Mouse (Mus musculus) liver (tissue): ENCODE results near the gene Pltp.
"Not testable (repeated sequence)": the region's sequence is repeated elsewhere in the genome, so short reads cannot be mapped to it uniquely, and the experiment has no call there.

Experiments used
- DNase-seq: peaks from one replicate; pipeline ENCODE4 v3.0.0-alpha.2; 2020; ENCODE audit warnings: mixed read lengths

Pltp gene

DNA sequence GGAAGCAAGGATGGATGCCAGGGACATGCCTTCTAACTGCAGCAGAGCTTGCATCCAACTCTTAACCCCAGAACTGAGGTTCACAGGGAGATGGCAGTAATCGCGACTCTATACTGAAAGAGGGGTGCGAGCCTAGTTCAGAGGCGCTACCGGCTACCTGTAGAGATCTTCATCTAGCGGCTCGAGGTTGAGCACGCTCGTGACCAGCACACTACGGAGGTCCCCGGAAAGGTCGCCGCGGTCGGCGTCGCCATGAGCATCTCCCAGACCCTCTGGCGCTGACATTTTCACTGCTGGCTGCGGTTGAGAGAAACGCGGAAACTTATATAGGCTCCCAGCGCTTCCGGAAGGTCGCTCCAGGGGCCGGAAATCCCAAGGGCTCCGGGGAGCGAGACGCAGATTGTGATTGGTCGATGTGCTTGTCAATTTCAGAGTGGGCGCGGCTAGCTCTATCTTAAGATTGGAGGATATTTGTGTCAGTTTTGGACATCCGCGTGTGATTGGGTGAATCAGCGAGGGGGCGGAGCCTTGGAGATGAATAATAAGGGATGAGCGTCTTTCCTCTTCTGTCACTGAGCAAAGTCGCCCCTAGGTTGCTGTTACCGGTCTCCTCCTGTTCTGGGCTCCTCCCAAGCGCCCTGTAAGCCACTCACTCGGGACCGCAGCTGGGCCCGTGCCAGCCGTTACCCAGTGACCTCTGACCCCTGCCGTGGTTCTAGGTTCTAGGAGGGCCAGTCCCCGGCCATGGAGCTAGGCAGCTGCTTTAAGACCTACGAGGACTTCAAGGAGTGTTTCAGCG lies 52.8 kb downstream of the Pltp start, which contains the start of the genes Acot8 and Zswim3:
Acot8 (minus strand) TSS at position 350 of the 799 bp plus-strand sequence.
Zswim3 (plus strand) TSS at position 566 of the 799 bp plus-strand sequence.
- peak; percentile 97 for DNase-seq

DNA sequence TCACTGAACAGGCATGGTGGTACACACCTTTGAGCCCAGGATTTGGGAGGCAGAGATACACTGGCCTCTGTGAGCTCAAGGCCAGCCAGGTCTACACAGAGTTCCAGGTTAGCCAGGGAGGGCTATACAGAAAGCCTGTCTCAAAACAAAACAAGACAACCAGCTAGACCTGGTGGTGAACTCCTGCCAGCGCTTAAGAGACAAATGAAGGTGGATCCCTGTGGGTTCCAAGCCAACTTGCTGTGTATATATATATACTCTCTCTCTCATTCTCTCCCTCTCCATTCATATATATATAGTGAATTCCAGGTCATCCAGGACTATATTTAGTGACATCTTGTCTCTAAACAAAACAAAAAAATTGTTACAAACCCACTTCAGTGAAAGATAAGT lies 53.6 kb downstream of the Pltp start:
- no peak for DNase-seq

DNA sequence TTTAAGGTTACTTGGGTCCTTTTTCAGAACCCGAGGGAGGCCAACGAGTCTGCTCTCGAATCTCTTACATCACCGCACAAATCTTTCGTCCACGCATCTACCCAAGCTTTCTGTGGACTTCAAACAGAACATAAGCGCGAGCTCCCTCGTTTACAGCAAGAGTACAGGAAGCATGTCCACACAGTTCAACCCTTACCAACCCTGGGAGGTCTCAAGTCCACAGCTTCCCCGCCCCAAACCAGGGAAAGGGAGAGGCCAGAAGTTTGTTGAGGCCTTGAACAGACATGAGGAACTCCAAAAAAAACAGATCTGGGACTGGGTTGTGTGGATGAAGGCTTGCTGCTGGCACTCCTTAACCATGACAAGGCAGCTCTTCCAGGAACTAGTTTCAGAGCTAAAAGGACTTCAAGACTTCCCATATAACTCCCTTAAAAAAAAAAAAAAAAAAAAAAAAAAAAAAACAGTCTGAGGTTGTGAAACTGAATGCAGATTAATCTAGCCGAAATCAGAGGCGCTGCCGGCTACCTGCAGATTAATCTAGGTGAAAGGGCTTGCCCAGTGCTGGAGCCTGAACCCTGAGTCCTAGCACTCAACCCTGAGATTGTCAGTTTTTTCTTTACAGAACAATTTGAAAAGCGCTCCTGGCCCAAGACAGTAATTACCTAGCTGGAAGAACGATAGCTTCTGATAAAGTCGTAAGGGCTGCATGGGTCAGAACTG lies 54.1 kb downstream of the Pltp start:
- DNase-seq, result no peak

DNA sequence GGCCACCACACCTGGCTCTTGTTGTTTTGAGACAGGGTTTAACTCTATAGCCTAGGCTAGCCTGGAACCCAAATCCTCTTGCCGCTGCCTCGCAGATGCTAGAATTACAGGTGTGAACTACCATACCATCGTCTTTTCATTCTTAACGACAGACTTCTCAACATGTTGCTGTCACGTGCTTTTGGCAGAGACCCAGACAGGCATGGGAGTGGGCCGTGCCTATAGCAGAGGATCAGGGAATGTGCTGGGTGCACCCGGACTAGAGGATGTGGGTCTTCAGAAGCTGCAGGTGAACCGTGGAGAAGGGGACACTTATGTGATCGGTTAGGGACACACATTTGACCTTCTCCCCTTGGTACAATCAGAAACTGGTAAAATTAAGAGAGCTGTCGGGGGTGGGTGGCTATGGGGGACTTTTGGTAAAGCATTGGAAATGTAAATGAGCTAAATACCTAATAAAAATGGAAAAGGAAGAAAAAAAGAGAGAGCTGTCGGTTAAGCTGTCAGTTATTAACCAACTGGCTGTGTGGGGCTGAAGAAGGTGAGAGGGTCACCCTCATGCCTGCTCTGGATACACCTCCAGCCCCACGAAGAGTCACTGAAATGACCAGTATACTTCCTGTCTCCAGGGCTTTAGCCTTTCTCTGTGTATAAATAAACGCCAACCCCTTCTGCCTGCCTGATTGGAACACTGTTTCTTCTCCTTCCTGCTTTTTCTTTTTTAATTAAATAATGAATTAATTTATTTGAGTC lies 57.1 kb downstream of the Pltp start:
- DNase-seq, result no peak

DNA sequence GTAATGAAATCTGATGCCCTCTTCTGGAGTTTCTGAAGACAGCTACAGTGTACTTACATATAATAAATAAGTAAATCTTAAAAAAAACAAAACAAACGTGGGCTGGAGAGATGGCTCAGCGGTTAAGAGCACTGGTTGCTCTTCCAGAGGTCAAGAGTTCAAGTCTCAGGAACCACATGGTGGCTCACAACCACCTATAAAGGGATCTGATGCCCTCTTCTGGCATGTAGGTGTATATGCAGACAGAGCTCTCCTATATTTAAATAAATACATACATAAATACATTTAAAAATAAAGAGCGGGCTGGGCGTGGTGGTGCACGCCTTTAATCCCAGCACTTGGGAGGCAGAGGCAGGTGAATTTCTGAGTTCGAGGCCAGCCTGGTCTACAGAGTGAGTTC lies 59.0 kb downstream of the Pltp start:
- DNase-seq, result not testable (repeated sequence)

DNA sequence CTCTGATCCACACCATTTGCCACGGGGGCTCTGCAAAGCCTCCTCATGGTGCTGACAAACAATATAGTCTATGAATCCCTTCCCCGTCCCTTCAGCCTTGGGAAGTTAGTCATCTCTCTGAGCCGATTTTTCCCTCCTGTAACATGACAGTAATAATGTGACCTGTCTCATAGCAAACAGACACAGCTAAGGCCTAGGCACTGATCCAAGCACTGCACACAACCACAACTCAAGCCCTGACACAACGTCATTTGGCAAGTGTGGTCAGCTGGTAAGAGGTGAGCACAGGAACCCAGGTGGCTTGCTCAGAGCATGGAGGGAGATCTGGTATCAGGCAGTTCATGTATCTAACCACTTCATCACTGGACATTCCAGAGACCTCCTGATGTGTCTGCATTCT lies 61.6 kb downstream of the Pltp start:
- no peak for DNase-seq

DNA sequence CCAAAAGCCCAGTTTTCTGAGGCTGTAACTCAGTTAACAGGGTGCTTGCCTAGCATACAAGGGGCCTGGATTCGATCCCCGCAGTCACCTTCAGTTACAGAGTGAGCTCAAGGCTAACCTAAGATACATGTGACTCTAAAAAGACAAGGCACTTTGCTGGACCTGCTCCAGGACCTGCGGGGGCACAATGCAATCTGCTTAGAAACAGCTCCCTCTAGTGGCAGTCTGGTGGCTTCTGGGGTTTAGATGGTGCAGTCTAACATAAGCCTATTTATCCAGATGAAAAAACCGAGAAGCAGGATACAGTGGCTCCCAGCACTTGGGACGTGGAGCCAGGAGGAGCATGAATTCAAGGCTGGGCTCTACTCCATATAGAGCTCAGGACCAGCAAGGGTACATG lies 63.2 kb downstream of the Pltp start:
- DNase-seq, result peak; percentile 86

DNA sequence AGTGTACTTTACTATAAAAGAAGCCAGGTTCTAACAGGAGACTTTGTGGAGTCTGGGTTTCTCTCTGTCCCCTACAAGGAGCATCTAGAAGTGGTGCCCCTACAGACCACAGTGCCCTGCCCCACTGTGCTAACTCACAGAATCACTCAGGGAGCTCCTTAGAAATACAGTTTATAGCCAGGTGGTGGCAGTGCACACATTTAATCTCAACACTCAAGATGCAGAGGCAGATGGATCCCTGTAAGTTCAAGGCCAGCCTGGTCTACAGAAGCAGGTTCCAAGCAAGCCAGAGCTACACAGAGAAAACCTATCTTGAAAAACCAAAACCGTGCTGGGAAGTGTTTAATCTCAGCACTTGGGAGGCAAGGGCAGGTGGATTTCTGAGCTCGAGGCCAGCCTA lies 63.7 kb downstream of the Pltp start:
- DNase-seq, result no peak

DNA sequence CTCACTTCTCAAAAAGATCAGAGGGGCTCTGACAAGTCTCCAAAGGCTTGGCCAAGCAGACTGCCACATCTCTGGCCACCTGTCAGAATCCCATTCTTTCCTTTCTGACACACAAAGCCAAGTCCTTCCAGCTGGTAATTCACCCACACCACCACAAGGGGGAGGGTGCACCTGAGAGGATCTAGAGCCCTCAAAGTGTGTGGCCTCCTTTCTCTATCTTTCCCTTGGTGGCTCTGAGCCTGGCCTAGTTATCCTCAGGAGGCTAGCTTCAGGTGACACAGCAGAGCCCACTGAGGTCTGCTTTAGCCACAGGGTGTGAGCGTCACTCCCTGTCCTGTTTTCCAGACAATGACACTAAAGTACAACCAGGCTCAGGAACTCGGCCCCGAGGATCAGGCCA lies 64.3 kb downstream of the Pltp start:
- peak; percentile 79 for DNase-seq

DNA sequence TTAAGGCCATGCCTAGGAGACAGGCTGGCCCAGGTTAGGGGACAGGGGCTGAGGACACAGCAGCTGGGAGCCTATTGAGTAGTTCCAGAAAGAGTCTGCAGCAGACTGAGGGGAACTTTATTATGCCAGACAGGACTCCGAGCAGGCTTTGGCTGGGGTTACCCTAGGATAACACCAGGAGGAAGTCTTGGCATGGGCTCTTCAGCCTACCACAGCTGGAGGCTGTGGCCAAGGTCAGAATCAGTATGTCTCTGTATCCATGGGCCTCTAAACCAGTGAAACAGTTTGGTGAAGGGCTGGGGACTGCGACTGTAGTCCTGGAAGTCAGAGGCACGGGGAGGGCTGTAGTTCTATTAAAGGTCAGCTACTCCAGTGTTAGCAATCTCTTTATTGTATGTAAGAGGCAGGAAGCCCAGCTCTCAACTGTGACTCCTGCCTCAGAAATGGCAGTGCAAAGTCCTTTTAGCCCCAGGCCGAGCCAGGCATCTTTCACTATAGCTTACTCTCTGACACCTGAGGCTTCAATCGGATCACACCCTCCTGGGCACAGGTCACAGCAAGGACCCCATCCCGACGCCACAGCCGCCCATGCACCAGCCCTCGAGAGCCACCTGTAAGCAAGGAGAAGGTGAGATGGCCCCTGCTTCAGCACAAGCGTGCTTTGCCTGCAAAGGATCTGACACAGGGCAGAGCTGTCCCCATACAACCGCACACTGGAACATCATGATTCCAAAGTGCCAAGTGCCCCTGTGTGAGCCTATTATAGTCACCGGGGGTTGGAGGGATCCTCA lies 64.9 kb downstream of the Pltp start:
- DNase-seq, result no peak

DNA sequence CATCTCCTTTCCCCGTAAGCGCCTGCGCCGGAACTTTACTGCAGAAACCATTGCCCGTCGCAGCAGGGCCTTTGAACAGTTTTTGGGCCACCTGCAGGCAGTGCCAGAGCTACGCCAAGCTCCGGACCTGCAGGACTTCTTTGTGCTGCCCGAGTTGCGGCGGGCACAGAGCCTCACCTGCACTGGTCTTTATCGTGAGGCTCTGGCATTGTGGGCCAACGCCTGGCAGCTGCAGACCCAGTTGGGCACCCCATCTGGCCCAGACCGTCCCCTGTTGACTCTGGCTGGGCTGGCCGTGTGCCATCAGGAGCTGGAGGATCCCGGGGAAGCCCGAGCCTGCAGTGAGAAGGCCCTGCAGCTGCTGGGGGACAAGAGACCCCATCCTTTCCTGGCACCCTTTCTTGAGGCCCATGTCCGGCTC lies 65.7 kb downstream of the Pltp start:
- no peak for DNase-seq

DNA sequence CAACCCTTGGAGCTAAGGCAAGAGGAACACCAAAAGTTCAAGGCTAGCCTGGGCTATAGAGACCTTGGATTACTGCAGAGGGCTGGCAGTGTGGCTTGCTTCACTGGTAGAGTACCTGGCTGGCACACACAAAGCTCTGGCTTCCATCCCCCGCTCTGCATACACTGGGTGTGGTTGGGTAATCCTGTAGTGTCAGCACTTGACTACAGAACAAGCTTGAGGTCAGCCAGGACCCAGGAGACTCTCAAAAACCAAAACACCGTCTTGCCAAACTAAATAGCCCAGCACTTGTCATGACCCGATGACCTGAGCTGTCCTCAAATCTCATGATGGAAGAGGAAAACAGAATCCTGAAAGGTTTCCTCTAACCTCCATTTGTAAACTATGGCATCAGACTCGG lies 67.1 kb downstream of the Pltp start:
- DNase-seq, result no peak
